Mouse (Mus musculus) CD8-positive naive resting alpha-beta T cell, adult 2 months (primary cell): ENCODE data around the gene Baz1a.
"Not testable (repeated sequence)": the region's sequence is repeated elsewhere in the genome, so short reads cannot be mapped to it uniquely, and the experiment has no call there.

Experiments
- DNase-seq, 2 experiments: peaks; one replicate each; pipeline ENCODE4 v3.0.0; 2022; ENCODE audit warnings: low read depth in 2 of 2, low spot score in 2 of 2

The Baz1a gene

DNA sequence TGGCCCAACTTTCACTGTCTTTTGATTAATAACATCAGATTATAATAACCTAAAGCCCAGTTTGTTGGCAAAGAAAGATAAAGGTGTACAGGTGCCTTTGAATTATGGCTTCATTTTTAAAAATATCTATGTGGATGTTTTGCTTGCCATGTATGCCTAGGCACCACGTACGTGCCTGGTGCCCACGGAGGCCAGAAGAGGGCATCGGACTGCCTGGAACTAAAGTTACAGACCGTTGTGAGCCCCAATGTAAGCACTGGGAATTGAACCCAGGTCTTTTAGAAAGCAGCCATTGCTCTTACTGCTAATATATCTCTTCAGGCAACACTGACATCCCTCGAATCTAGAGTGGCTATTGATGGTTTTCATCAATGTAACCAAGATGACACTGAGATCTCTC is 32.2 kb downstream of the Baz1a start:
- no peak for DNase-seq

DNA sequence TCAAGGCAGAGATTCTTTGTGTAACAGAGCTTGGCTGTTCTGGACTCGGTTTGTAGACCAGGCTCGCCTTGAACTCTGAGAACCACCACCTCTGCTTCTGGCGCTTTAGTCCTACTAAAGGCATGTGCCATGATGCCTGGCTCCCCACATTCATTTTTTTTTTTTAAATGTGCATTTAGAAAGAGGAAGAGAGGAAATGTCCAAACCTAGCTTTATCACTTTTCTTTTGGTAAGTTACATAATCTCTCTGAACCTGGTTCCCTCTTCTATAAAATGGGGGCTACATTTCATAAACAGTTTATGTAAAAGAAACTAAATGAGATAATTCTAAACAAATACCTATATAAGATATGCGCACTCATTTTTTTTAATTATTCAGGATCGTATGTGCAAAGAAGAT is 33.2 kb downstream of the Baz1a start:
- DNase-seq, result no peak

DNA sequence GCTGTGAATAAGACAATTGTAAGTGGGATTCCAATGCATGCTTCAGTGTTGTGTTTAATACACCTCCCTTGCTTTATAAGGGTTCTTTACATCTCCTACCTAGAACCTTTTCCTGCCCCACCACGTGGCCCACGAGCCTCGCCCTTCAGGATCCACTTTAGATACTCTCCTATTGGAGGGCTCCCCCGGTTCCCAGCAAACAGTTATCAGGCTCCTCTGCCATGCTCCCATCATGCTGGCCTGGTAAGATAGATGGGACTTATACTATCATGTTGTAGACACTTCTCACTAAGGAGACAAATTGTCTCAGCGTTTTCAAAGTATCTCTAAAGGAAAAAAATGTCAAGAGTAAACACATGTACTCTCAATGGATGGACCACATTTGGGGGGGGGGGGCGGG is 33.6 kb downstream of the Baz1a start:
- no peak for DNase-seq

DNA sequence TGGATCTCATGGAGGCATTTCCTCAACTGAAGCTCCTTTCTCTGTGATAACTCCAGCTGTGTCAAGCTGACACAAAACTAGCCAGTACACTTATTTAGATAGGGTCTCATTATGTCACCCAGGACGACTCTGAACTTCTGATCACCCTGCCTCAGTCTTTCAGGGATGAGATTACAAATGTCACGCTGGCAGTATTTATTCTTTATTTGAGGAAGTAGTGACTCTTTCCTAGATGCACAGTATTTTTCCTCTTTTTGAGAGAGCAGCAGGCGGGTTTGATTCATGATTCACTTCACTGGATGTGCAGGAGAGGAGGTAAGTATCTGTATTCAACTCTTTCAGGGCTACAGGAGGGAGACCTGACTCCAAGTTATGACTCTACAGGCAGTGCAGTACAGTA is 45.1 kb downstream of the Baz1a start:
- no peak for DNase-seq

DNA sequence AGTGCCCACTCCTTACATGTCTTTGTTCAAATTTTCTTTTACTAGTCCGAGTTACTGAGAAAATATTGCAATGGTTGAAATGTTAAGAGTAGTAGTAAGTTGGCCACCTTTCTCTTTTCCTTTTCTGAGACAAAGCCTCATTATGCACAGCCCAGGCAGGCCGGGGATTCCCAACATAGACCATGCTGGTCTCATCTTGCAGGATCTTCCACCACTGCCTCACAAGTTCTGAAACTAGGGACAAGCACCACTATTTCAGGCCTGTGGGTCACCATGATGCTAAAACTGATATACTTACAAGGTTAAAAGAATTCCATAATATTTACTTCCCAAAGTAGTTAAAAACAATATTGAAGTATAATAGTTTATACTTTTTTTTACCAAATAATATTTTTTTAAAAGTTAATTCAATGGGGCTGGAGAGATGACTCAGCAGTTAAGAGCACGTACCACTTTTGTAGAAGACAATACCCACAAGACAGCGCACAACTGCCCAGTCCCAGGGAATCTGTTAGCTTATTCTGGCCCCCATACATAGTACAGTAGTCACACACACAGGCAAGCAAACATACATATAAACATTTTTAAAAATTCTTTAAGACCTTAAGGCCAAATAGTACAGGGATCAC is 48.5 kb downstream of the Baz1a start:
- DNase-seq, result no peak

DNA sequence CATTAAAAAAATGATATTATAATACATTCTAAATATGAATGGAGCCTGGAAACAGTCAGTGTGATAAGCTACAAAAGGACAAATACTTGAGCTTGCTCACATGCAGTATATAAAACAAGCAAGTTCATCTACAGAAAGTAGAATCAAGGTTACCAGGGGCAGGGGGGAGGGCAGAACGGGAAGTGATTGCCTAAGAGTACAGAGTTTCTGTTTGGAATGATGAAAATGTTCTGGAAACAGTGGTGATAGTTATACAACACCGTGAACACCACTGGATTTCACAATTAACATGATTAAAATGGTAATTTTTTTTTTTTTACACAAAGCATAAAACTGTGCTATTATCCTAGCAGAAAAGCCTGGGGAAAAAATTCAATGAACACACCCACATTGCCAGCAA is 54.6 kb downstream of the Baz1a start:
- DNase-seq, result no peak

DNA sequence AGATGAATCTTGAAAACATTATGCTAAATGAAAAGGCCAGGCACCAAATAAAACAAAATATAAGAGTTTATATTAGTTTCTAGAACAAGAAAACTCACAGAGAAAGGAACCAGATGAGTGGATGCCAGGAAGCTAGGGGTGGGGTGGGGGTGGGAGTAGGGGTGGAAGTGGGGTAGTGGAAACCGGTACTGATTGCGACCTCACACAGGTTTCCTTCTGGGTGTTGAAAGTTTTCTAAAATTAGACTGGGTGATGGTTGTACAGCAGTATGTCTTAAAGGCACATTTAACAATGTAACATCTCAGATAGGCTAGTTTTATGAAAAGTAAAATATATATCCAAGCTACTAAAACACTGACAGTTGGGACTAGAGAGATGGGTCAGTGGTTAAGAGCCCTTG is 57.2 kb downstream of the Baz1a start:
- no peak for DNase-seq

DNA sequence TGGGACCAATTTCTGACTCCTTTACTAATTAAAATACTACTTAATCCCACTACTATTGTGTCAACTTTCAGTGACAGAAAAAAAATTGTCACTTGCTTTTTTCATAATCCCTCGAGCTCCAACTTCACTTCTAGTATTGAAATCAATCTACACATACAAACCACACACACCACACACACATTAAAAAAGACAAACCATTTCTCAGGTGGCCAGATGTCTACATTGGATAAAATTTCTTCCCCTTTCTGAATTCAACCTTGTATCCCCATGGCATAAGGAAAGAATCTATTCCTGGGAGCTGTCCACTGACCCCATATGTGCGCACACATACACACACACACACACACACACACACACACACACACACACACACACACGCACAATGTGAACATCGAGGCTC is 57.7 kb downstream of the Baz1a start:
- DNase-seq, result no peak

DNA sequence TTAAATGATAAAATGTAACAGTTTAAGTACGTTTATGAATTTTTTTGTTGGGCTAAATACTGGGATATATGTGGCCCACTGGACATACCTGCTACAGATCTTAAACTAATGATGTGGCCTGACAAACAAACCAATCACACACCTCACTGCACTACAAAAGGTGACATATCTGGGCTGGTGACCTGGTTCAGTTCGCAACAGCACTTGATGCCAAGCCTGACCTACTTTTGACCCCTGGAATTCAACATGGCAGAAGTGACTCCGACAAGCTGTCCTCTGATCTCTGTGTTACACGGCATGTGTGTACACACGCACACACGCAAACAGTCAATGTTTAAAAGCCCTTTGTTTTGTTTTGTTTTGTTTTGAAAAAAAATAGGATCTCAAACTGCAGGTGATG is 68.0 kb downstream of the Baz1a start:
- DNase-seq, result no peak

DNA sequence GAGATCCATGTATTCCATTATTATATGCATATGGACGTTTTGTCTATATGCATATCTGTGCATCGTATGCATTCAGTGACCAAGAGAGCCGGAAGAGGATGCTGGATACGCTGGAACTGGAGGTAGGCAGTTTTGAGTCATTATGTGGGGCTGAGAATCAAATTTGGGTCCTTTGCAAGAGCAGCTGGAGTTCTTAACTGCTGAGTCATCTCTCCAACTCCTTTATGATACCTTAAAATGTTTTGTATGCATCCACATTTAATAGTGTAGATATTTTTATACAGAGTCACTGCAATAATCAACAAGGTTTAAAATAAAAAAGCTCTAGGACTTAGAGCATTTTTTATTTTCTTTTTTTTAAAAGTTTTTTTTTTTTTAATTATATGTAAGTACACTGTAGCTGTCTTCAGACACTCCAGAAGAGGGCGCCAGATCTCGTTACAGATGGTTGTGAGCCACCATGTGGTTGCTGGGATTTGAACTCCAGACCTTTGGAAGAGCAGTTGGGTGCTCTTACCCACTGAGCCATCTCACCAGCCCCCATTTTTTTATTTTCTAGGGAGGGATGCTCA is 71.5 kb downstream of the Baz1a start:
- not testable (repeated sequence) for DNase-seq

DNA sequence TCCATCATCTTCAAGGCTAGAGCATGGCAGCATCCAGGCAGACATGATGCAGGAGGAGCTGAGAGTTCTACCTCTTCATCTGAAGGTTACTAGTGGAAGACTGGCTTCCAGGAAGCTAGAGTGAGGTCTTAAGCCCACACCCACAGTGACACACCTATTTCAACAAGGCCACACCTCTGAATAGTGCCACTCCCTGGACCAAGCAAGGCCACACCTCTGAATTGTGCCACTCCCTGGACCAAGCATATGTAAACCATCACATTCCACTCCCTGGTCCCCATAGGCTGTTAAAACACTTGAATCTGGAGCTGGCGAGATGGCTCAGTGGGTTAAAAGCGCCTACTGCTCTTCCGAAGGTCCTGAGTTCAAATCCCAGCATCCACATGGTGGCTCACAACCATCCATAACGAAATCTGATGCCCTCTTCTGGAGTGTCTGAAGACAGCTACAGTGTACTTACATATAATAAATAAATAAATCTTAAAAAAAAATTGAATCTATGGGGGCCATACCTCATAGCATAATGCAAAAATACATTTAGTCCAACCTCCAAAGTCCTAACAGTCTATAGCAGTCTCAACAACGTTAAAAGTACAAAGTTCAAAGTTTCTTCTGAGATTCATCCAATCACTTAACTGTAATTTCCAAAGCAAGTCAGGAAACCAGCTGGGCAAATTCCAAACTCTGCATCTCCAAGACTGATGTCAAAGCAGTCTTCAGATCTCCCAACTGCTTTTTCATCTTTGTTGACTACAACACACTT is 76.4 kb downstream of the Baz1a start:
- not testable (repeated sequence) for DNase-seq

DNA sequence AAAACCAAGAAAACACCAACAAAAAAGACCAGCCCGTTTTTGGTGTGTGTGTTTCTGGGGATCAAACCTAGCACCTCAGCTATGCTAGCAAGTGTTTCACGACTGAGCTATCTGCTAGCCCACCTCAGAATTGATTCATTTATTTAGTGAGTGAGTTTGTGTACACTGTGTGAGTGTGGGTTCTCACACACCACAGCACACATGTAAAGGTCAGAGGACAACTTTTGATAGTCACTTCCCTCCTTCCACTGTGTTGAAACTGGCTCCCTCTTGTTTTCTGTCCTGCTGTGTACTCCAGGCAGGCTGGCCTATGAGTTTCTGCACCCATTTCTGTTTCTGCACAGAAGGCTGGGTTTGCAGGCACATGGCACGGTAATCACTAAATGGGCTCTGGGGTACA is 103.8 kb downstream of the Baz1a start:
- no peak for DNase-seq

DNA sequence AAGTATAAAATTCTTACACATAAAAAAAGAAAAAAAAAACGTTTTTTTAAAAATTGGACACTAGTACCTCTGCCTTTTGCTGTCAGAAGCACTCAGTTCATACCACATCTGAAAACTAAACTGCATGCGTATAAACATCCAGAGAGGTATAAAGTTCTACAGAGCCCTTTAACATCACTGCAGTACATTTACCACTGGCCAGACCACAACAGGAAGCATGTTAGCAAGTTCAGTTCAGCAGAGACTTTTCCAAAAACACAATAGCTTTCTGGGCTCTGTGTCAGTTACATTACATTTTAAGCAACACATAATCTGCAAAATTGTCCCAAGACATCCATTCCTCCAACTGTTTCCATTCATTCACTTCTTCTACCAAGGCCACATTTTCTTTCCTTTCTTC is 121.6 kb downstream of the Baz1a start:
- not testable (repeated sequence) for DNase-seq

DNA sequence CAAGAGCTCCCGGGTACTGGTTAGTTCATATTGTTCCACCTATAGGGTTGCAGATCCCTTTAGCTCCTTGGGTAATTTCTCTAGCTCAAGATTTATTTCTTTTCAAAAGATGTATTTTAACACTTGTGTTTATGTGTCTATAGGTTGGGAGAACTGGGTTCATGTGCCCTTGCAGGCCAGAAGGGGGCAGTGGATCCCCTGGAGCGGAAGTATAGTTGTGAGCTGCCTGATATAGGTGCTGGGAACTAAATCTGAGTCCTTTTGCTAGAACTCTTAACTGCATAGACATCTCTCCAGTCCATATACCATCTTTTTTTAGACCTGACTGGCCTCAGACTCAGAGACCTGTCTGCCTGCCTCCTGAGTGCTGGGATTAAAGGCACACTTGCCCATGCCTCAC is 123.7 kb downstream of the Baz1a start:
- no peak for DNase-seq

DNA sequence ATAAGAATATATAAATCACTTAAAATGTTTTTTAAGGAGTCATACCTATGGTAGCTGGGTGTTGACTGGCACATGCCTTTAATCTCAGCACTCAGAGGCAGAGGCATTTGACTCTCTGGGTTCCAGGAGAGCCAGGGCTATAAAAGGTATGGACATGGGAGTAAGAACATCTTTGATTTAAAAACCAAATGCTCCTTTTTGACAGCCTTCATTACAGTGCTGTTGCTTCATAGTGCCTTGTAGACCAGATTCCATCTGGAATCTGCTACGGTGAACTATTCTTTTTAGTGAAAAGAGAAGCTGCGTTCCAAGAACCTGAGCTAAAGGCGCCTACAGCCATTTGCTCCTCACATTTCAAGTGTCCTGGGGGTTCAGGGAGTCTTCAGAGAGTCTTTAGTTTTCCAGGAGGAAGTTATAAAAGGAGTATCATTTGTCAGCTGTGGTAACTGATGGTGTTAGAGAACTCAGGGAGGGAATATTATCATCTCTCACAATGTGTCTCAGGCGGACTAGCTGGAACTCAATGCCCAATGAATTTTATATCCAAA is 126.5 kb downstream of the Baz1a start:
- DNase-seq, result no peak

DNA sequence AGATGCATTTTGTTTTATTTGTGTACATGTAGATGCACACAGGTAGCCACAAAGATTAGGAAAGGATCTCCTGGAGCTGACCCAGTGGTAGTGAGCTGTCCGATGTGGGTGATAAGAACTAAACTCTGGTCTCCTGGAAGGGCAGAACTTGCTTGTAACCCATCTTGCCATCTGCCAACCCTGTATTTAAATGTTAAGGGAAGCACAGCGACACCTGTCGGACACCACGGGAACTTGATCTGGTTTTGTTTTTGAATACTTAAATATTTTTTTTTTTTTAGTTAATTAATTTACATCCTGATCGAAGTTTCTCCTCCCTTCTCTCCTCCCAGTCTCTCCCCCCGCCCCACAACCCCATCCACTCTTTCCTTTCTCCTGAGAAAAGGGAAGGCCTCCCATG is 134.5 kb downstream of the Baz1a start:
- DNase-seq, result peak; percentile 53 to 69

DNA sequence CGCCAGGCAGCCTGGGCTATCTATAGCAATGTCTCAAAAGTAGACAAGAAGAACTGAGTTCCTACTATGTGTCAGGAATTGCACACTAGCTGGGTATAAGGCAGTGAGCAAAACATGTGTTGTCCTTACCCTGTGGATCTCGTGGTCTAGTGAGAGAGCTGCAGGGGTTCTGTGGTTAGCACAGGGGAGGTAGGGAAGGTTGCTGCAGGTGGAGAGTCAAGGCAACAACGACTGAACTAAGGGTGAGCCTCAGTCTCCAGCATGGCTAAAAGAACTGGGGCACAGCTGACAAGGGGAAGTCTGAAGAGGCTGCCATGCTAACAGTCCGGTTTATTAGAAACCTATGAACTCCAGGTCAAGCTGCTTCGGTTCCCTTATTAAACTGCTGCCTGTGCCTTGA is 134.9 kb downstream of the Baz1a start:
- DNase-seq, result no peak

DNA sequence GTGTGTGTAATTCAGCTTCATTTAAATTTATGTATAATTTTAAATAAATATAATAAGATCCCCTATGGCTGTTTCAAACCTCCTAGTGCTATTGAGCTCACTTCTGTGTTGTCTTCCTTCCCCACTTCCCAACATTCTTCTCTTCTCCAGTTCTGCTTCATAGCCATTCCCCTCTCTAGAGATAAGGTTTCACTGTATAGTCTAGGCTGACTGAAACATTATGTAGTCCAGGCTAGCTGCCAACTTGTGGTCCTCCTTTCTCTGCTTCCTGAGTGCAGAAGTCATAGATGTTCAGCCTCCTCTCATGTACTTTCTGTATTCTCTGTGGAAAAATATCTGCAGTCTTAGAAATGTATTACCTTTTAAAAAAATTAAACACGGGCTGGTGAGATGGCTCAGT is 136.3 kb downstream of the Baz1a start:
- no peak for DNase-seq

DNA sequence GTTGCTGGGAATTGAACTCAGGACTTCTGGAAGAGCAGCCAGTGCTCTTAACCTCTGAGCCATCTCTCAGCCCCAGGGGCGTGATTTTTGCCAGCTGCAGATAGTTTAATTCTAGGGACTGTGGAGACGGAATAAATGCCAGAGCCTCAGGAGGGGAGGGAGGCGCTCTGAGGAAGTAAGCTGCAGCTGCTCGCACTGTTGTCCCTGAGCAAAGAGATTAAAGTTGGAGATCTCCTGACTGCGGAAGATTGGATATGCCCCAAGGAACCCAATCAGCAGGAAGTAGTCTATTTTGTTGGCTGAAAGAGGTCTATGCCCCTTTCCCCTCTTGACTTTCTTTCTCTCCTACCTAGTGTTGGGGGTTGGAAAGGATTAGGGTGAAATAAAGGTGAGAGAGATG is 137.3 kb downstream of the Baz1a start:
- no peak for DNase-seq

DNA sequence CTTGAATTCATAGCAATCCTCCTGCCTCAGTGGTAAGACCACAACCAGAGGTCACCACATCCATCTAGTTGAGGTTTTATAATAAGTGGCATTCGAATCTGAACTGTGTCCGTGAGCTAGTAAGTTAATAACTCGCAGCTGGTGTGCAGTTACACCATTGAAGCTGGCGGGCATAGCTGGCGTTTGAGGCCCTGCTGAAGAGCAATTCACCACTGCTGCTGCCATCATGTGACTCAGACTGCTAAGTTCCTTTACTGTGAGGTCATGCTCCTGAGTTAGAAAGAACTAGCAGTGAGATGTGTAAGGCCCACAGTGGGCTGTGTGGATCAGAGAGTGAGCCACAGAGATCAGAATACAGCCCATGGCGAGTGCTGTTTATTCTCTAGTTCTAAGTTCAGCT is 139.4 kb downstream of the Baz1a start:
- no peak for DNase-seq

DNA sequence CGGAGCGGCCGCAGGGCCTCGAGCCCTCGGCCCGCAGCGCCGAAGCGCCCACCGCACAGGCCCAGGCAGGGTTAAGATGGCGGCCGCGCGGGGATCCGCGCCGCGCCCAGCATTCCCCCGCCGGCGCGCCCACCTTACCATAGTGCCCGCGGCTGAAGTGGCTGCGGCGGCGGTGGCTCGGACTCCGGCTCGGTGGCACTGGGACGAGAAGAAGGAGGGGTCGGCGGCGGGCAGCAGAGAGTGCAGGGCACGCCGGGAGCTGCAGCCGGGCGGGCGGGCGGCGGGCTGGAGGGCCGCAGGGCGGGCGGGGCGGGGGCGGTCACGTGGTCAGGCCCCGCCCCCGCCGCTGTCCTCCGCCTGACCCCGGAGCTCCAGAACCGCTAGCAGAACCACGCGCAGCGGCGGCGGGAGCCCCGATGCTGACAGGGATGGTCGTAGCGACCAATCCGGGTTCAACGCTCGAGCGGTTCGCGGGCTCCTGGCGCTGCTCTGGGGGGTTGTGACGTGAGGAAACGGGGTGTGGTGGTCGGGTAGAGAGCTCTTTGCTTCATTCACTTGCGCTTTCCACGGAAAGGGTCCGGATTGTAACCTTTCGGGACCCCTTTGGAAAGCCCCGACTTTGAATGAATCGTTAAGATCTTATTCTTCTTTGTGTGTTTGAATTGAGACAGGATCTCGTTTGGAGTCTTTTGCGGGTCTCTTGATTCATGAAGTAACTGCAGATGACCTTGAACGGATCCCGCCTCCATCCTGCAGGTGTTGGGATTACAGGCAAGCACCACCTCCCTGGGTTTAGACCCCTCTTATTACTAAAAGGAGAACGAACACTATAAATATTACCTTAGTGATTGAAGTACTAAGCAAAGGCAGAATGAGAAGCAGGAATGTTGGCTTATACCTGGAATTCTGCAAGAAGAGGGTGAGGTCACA is 151.3 kb downstream of the Baz1a start, which contains the start of gene Cfl2:
Gene Cfl2 (minus strand): TSS at position 272 of the 930 bp plus-strand sequence.
- peak; percentile 87 to 88 for DNase-seq
